Comparison of ENCODE assay signal across 13 mouse cellular contexts in genomic region chr1:152831003-152831402, GRCm38 (mm10). TPM values are rescaled to one million over a fixed set of nuclear protein-coding genes. Genes with fewer than 3 reads are reported as not detected.
A peak's percentile ranks its signal among the peaks of the same experiment; 100 is the strongest.
DNase-seq lines count a peak whose midpoint lies in the region; ATAC-seq and TF ChIP-seq lines count a peak whose summit lies in the region.
"Had no signal": no experiment of that assay in that cellular context is flagged by ENCODE, and none has a peak within 500 bp of the region (broad histone marks: within the 10 kb centered on the region; RNA-seq: fewer than 3 reads in every experiment).

No protein-coding gene starts in this region.

- no peak overlapping the region for H3K27ac ChIP-seq in hindbrain, embryonic 12.5 days
- no peak overlapping the region for H3K27ac ChIP-seq in hindbrain, embryonic 10.5 days
- H3K27ac ChIP-seq in forebrain, postnatal 0 days (ENCODE audit: low read depth, low read length), result no peak overlapping the region
- H3K27ac ChIP-seq in stomach, postnatal 0 days (replicated peaks), result no peak overlapping the region

- no peaks in the 10 kb centered on the region for H3K27me3 ChIP-seq in hindbrain, embryonic 12.5 days
- H3K27me3 ChIP-seq in hindbrain, embryonic 10.5 days (ENCODE audit: insufficient read depth, poor library complexity, severe bottlenecking), result no peaks in the 10 kb centered on the region
- H3K27me3 ChIP-seq in forebrain, postnatal 0 days (ENCODE audit: insufficient read depth, low read length), result no peaks in the 10 kb centered on the region
- no peaks in the 10 kb centered on the region for H3K27me3 ChIP-seq in stomach, postnatal 0 days (ENCODE audit: control insufficient read depth, insufficient read depth, low read length)

- WGBS in hindbrain, embryonic 12.5 days, result 84% methylated on average over 8 of the region's 8 CpGs
- WGBS in hindbrain, embryonic 10.5 days, result 89% methylated on average over 8 of the region's 8 CpGs
- WGBS in forebrain, postnatal 0 days, result 67% methylated on average over 8 of the region's 8 CpGs
- WGBS in stomach, postnatal 0 days, result 89% methylated on average over 8 of the region's 8 CpGs

- no peak overlapping the region for H3K4me3 ChIP-seq in hindbrain, embryonic 12.5 days
- no peak overlapping the region for H3K4me3 ChIP-seq in hindbrain, embryonic 10.5 days
- H3K4me3 ChIP-seq in forebrain, postnatal 0 days (ENCODE audit: low read depth, low read length), result no peak overlapping the region
- H3K4me3 ChIP-seq in stomach, postnatal 0 days (ENCODE audit: low read depth, low read length), result no peak overlapping the region

- H3K4me2 ChIP-seq in hindbrain, embryonic 12.5 days (replicated peaks), result no peak overlapping the region
- H3K4me2 ChIP-seq in forebrain, postnatal 0 days (ENCODE audit: low read depth), result no peak overlapping the region
- H3K4me2 ChIP-seq in stomach, postnatal 0 days (replicated peaks; ENCODE audit: low read depth), result no peak overlapping the region
- H3K4me2 ChIP-seq: midbrain, embryonic 11.5 days had no signal

- TF ChIP-seq EP300 in stomach, postnatal 0 days (optimal IDR thresholded peaks at IDR 0.05), result no peak

- H3K9me3 ChIP-seq in hindbrain, embryonic 12.5 days (replicated peaks), result no peaks in the 10 kb centered on the region
- no peaks in the 10 kb centered on the region for H3K9me3 ChIP-seq in hindbrain, embryonic 10.5 days
- no peaks in the 10 kb centered on the region for H3K9me3 ChIP-seq in forebrain, postnatal 0 days (ENCODE audit: low read length)
- H3K9me3 ChIP-seq in stomach, postnatal 0 days (ENCODE audit: control insufficient read depth, low read length), result no peaks in the 10 kb centered on the region

- no peak overlapping the region for H3K9ac ChIP-seq in hindbrain, embryonic 12.5 days
- no peak overlapping the region for H3K9ac ChIP-seq in forebrain, postnatal 0 days
- no peak overlapping the region for H3K9ac ChIP-seq in stomach, postnatal 0 days (ENCODE audit: low read length)

- no peak for DNase-seq in hindbrain, embryonic 10.5 days (ENCODE audit: low spot score)
- peak; percentile 30 for DNase-seq in R1 (ENCODE audit: low read depth, low spot score)
- DNase-seq in forebrain, postnatal 0 days, result peak; percentile 77
- peak; percentile 48 to 66 for DNase-seq in left cerebral cortex, adult 9 months (ENCODE audit: low spot score in 2 of 2)
- DNase-seq in stomach, postnatal 0 days (ENCODE audit: low spot score), result no peak
- DNase-seq: cerebellum, postnatal 10 days; heart, postnatal 36 days; kidney, postnatal 4 days had no signal

- TF ChIP-seq CTCF in forebrain, postnatal 0 days (IDR thresholded peaks at IDR 0.05; ENCODE audit: low read depth), result no peak
- no peak for TF ChIP-seq CTCF in stomach, postnatal 0 days (IDR thresholded peaks at IDR 0.05; ENCODE audit: low read depth)

- H3K4me1 ChIP-seq in hindbrain, embryonic 12.5 days, result peaks cover 5% of the 10 kb centered on the region
- peaks cover 15% of the 10 kb centered on the region for H3K4me1 ChIP-seq in hindbrain, embryonic 10.5 days (replicated peaks)
- 0 out of 2 replicates have a peak, but pooled peaks cover 3% of the 10 kb centered on the region for H3K4me1 ChIP-seq in forebrain, postnatal 0 days (ENCODE audit: insufficient read depth)
- no peaks in the 10 kb centered on the region for H3K4me1 ChIP-seq in stomach, postnatal 0 days (replicated peaks; ENCODE audit: control insufficient read depth, insufficient read depth)

- ATAC-seq in hindbrain, embryonic 12.5 days (ENCODE audit: low FRiP score), result 0 out of 2 replicates have a peak, but pooled peaks have one; percentile 1
- peak; percentile 89 for ATAC-seq in forebrain, postnatal 0 days
- no peak for ATAC-seq in cerebellum, adult (ENCODE audit: insufficient number of reproducible peaks, low FRiP score, low TSS enrichment)
- no peak for ATAC-seq in stomach, postnatal 0 days (ENCODE audit: low FRiP score, low TSS enrichment)
- ATAC-seq: intestine, embryonic 16.5 days; lung, postnatal 0 days had no signal

- peaks cover 2% of the 10 kb centered on the region; the same call in 1 of the 2 replicates for H3K36me3 ChIP-seq in hindbrain, embryonic 12.5 days
- H3K36me3 ChIP-seq in hindbrain, embryonic 10.5 days, result peaks cover 38% of the 10 kb centered on the region
- H3K36me3 ChIP-seq in forebrain, postnatal 0 days (ENCODE audit: insufficient read depth), result peaks cover under 1% of the 10 kb centered on the region; the same call in 1 of the 2 replicates
- H3K36me3 ChIP-seq in stomach, postnatal 0 days (ENCODE audit: control insufficient read depth, insufficient read depth, low read length), result no peaks in the 10 kb centered on the region

RNA-seq across cellular contexts. Expression of gene Ncf2, which starts 31.0 kb away (rescaled TPM):
- polyA plus RNA-seq in hindbrain, embryonic 12.5 days (2016; fragmentation: Nextera tagmentation; extraction: Ambion mirVana), result 2.3 and 2.9 TPM in 2 replicates
- 2.5 and 4.2 TPM in 2 replicates for polyA plus RNA-seq in hindbrain, embryonic 10.5 days (2016; fragmentation: Nextera tagmentation; extraction: Ambion mirVana)
- 2.3 and 4.1 TPM in 2 replicates for total RNA-seq in forebrain, postnatal 0 days (2014; rRNA removed)
- polyA plus RNA-seq in forebrain, postnatal 0 days (2015; fragmentation: Nextera tagmentation; extraction: Ambion mirVana), result 1.9 and 2.0 TPM in 2 replicates
- 2.5 and 2.6 TPM in 2 replicates for polyA plus RNA-seq in stomach, postnatal 0 days (2015; fragmentation: Nextera tagmentation; extraction: Ambion mirVana)

Comparison
In these comparisons a context has a peak if more than half of its experiments do, and no peak if none do; other contexts are left out.
1. ATAC-seq: peak in hindbrain, embryonic 12.5 days (single experiment) and forebrain, postnatal 0 days (single experiment); none in cerebellum, adult (single experiment) and stomach, postnatal 0 days (single experiment).
2. DNase-seq: peak in R1 (single experiment), forebrain, postnatal 0 days (single experiment) and left cerebral cortex, adult 9 months (2 of 2); none in hindbrain, embryonic 10.5 days (single experiment) and stomach, postnatal 0 days (single experiment).